Mouse (Mus musculus) megakaryocyte-erythroid progenitor cell, adult 5-6 weeks (primary cell): ENCODE results near the gene Atp5h. TPM values are rescaled to one million over a fixed set of nuclear protein-coding genes. Genes with fewer than 3 reads are reported as not detected.
"Not testable (repeated sequence)": the region's sequence is repeated elsewhere in the genome, so short reads cannot be mapped to it uniquely, and the experiment has no call there.

Experiments
- ATAC-seq: replicated peaks from 2 replicates; pipeline ENCODE4 v1.8.0; 2016; ENCODE audit warnings: mild to moderate bottlenecking, inconsistent platforms; ENCODE audit not compliant: severe bottlenecking, poor library complexity, low FRiP score, low TSS enrichment
- total RNA-seq, 2 experiments: library from RNA; stranded (forward) in 1 of 2; stranded (reverse) in 1 of 2; fragments of 200-1000, 215-1000 nt in 1 of 2; fragments of >200 nt in 1 of 2; fragmentation: Nextera tagmentation in 1 of 2; gene quantifications; 2 replicates each; pipeline ENCODE4 v1.2.3; 2014 to 2017

The Atp5h gene
- total RNA-seq (2014; fragmentation: Nextera tagmentation), result 864 and 908 TPM in 2 replicates
- 793 and 990 TPM in 2 replicates for total RNA-seq (2017)

DNA sequence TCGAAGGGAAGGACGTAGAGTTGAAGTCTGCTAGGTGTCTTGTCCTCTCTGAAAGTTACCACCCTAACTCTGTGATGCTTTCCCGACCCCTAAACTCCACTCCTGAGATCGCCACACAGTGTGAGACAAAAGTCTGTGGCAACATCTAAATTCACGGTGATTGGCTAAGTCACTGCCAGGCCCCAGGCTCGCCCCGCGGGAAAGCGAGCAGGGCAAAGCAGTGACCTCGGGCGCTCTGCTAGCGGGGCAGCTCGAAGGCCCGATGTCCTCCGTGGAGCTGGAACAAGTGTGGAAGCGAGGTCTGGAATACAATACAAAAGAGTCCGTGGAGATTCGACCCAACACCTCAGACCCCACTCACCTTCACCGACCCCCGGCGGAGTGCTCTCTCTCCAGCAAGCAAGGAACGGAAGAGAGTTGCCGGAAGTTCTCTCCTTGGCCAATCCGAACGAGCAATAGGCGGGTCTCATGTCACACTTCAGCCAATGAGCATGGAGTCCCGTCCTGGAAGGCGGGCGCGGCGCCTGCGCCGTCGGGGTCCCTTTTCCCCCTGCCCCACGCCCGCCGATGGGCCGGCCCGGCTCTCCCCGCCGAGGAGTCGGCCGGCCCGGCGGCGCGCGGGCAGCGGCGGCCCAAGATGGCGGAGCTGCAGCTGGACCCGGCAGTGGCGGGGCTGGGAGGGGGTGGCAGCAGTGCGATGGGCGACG is at the start of gene Atp5h, which contains the start of gene Kctd2:
Atp5h (minus strand) TSS at position 432 of the 707 bp plus-strand sequence.
Kctd2 (plus strand) TSS at position 598 of the 707 bp plus-strand sequence.
- peak; percentile 98 for ATAC-seq

- no peak for ATAC-seq
Measured at GRCm38 (mm10) chr11:115467217-115467618, 47.5 kb upstream of the Atp5h start.

GRCm38 (mm10) chr11:115464851-115465250 is 45.1 kb upstream of the Atp5h start:
- no peak for ATAC-seq

DNA sequence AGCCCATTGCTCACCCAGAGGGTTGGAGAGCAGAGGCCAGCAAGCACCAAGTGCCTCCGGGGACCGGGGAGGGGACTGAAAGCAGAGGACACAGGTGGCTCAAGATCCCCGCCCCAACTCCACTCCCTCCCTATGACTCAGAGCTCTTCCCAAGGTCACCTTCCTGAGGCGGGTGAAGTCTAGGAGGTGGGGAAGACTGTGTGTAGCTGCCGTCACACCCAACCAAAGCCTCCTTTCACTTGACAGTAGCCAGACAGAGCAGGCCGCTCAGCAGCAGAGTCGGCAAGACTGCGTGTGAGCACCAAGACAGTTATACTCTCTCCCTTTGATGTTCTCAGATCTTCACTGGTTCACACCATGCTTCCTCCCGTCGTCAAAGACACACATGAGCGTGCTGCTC is 43.6 kb upstream of the Atp5h start:
- ATAC-seq, result no peak

- no peak for ATAC-seq
Measured at GRCm38 (mm10) chr11:115462243-115462891, 42.6 kb upstream of the Atp5h start, which contains the start of gene Slc16a5. Gene Slc16a5 (plus strand): TSS chr11:115462474.

GRCm38 (mm10) chr11:115461846-115462242 is 42.1 kb upstream of the Atp5h start:
- ATAC-seq, result no peak

DNA sequence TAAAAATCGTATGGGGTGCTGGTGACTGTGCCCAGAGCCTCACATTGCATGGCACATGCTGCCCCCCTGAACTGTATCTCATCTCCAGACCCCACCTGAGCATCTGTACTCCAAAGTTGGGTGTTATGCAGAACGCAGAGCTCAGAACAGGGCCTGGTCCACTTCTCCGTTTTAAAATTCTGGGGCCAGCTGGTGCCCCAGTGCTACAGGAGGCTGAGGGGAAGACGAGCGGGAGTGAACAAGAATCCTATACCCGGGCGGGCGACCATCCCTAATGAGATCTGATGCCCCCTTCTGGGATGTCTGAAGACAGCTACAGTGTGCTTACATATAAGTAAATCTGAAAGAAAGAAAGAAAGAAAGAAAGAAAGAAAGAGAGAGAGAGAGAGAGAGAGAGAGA is 41.2 kb upstream of the Atp5h start:
- ATAC-seq, result no peak

DNA sequence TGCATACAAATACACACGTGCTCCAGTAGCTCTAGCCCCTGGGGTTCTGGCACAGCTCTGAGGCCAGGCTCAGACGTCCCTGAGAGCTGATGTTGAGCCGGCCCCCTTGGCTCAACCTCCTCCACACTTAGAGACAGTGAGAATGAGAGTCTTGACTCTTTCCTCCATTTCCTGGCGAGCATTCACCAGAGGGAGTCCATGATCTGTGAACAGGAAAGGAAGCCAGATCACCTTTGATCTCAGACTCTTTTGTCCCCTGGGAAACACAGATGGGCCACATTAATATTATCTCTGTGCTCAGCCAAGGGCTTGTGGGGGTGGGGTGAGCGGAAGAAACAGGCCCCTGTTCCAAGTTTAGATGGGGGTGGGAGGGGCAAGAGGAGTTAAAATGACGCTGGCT is 37.6 kb upstream of the Atp5h start:
- ATAC-seq, result no peak

DNA sequence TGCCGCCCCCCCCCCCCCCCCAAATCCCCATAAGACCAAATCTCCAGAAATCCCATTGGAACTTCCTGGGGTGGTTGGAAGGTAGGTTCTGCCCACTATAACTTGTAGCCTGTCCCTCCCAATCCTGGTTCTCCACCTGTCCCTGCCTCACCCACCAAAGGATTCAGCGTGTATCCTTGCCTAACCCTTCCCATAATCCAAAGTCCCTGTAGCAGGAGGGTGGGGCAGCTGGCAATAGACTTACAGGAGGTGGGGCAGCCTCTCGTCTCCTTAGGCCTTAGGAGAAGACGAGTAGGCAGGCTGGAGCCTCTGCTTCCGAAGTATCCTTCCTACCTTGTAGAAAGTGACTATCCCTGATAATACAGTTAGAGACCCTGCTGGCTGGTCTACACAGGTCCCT is 36.4 kb upstream of the Atp5h start:
- no peak for ATAC-seq

- ATAC-seq, result no peak
Measured at GRCm38 (mm10) chr11:115455619-115456018, 35.9 kb upstream of the Atp5h start.

DNA sequence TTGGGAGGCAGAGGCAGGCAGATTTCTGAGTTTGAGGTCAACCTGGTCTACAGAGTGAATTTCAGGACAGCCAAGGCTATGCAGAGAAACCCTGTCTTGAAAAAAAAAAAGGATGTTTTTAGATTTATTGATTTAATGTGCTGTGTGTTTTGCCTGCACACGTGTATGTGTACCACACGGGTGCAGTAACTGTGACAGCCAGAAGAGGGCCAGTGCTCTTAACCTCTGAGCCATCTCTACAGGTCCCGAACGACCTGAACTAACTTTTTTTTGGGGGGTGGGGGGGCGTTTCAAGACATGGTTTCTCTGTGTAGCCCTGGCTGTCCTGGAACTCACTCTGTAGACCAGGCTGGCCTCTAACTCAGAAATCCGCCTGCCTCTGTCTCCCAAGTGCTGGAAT is 35.1 kb upstream of the Atp5h start:
- not testable (repeated sequence) for ATAC-seq

GRCm38 (mm10) chr11:115453306-115453705 is 33.5 kb upstream of the Atp5h start:
- ATAC-seq, result no peak

DNA sequence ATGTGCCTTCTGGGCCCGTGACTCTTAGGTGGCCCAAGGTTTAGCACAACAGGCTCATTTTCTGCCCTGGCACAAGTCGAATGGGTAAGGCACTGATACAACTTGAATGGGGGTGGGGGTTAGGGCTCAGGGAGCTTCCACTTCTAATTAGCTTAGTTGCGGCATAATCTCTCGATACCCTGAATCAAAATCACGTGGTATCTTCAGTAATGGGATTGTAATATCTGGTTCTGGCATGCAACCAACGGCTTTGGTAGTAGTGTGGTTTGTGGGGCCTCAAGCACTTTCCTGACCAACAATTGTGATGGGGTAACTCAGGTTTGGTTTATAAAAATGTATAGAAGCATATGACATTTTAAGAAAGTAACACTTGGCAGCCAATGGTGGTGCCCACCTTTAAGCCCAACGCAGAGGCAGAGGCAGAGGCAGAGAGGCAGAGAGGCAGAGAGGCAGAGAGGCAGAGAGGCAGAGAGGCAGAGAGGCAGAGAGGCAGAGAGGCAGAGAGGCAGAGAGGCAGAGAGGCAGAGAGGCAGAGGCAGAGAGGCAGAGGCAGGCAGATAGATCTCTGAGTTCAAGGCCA is 32.6 kb upstream of the Atp5h start:
- ATAC-seq, result no peak

DNA sequence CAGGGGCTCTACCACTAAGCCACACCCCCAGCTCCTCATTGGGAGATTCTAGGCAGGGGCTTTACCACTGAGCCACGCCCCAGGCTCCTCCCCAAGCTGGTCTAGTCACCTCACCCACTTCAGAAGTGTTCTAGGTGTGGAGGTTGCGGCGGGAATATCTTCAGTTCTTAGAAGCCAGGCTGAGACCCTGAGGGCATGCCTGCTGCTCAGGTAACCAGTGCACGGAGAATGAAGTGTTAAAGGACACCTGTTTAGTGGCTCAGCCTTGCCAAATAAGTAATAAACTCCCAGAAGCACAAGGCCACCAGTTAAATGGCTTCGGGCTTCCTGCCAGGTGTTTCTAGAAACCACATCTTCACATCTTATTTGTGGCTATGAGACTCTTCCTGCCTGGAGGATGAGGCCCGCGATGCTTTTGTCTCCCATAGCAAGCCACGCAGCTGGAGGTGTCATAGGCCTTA is 32.0 kb upstream of the Atp5h start:
- ATAC-seq, result no peak

DNA sequence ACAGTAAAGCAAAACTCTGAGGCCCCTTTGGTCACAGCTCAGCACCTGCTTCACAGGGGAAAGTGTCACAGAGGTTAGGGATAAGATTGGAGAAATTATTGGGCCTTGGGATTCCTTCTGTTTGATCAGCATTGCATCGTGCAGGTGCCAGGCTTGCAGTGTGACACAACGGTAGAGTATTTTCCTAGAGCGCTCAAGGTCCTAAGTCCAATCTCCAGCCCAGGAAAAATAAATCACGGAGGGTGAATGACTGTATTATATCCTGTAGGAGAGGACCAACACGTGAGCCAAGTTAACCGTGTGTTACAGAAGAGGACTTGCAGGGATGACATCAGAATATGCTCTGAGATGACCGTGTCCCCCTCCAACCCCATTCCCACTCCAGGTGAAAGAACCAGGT is 30.4 kb upstream of the Atp5h start:
- ATAC-seq, result no peak

DNA sequence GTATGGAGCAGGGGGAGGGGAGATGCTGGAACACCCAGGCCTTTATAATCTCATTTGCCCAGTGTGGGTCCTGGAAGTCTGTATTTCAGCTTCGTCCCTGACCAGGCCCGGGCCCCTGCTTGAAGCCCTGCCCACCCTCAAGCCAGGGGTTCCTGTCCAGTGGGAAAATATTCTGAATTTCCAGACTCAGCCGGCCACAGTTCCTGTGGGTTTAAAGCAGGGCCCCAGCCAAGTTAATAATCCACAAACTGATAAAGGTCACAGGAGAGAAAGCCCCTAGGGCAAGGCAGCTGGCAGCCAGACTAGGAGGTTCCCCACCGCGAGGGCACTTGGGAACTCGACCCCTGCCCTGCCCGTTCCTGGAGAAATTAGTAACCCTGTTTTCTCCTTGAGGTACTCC is 29.2 kb upstream of the Atp5h start:
- no peak for ATAC-seq

GRCm38 (mm10) chr11:115448075-115448474 is 28.3 kb upstream of the Atp5h start:
- ATAC-seq, result no peak

DNA sequence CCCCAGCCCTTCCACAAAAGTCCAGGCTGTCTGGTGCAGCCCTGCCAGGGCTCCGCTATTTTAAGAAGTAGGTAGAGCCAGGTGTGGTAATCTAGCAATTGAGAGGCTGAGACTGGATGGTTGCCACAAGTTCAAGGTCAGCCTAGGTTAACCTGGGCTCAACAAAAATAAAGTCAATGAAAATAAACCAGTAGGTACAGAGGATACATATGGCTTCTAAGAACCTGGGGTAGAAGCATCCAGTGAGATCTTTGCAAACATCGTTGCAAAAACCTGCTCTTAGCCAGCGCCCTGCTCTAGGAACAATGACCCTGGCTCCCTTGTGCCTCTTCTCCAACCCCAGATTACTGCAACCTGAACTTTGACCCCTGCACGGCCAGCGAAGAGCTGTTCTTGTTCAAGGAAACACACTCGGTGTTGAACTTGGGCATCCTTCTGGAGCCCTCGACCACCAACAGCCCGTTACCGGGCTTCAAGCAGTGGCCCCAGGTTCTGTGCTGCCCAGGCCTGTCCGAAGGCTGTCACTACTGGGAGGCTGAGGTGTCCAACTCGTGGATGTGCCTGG is 27.6 kb upstream of the Atp5h start:
- ATAC-seq, result no peak

DNA sequence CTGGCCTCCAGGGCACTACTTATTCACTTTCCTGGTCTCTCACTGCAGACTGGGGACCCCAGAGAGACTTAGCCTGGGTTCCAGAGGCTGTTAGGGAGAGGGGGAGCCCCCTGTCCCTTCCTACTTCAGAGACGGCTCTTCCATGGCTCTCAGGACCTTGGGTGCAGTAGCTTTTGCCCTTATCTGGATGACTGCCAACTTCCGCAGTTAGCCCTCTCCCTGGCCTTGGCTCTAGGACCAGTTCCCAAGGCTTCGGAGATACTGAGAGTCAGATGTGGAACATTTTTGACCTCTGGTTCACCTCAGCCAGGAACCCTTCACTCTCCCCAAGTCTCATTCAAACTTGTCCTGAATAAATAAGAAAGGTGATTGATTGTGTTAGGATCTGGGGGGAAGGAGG is 27.1 kb upstream of the Atp5h start:
- ATAC-seq, result no peak

- no peak for ATAC-seq
Measured at GRCm38 (mm10) chr11:115441417-115441816, 21.7 kb upstream of the Atp5h start.
